Mouse (Mus musculus) heart, postnatal 4 days (tissue): ENCODE data around the gene Ifitm6. TPM values are rescaled to one million over a fixed set of nuclear protein-coding genes. Genes with fewer than 3 reads are reported as not detected.
"Not testable (repeated sequence)": the region's sequence is repeated elsewhere in the genome, so short reads cannot be mapped to it uniquely, and the experiment has no call there.

Experiments
- DNase-seq: peaks from one replicate; pipeline ENCODE4 v3.0.0; 2021
- total RNA-seq, 2 experiments: library from RNA; stranded (reverse); gene quantifications; 2 replicates each; pipeline ENCODE4 v1.2.3; 2021

Ifitm6 gene
- total RNA-seq, 2 experiments from 2014 or later = 0.56 TPM; not detected in 1

- DNase-seq = no peak
These were observed 23.3 kb upstream of the Ifitm6 start for GRCm38 (mm10) chr7:141040867-141041606.

- no peak for DNase-seq
These were observed 21.8 kb upstream of the Ifitm6 start for GRCm38 (mm10) chr7:141039386-141040107.

- no peak for DNase-seq
These were observed 20.6 kb upstream of the Ifitm6 start for GRCm38 (mm10) chr7:141038090-141039032.

GRCm38 (mm10) chr7:141036624-141037023, 18.9 kb upstream of the Ifitm6 start:
- not testable (repeated sequence) for DNase-seq

GRCm38 (mm10) chr7:141032458-141033167, 14.9 kb upstream of the Ifitm6 start:
- DNase-seq = no peak

GRCm38 (mm10) chr7:141030390-141030789, 12.7 kb upstream of the Ifitm6 start:
- DNase-seq = no peak

- DNase-seq = no peak
These were observed 11.1 kb upstream of the Ifitm6 start, which contains the start of gene Gm17387 for GRCm38 (mm10) chr7:141028831-141029230. Gene Gm17387, plus strand, starts transcription at chr7:141029131.

GRCm38 (mm10) chr7:141026740-141027098, 9.0 kb upstream of the Ifitm6 start:
- DNase-seq = no peak

- DNase-seq = no peak
These were observed 8.5 kb upstream of the Ifitm6 start for GRCm38 (mm10) chr7:141026097-141026739.

- DNase-seq = no peak
These were observed 7.4 kb upstream of the Ifitm6 start for GRCm38 (mm10) chr7:141024865-141025838.

- no peak for DNase-seq
These were observed 4.0 kb upstream of the Ifitm6 start for GRCm38 (mm10) chr7:141021489-141022449.

- no peak for DNase-seq
These were observed 1.3 kb upstream of the Ifitm6 start for GRCm38 (mm10) chr7:141019028-141019427.

GRCm38 (mm10) chr7:141016707-141017697, 722 bp downstream of the Ifitm6 start:
- DNase-seq = no peak

- DNase-seq = no peak
These were observed 6.4 kb downstream of the Ifitm6 start for GRCm38 (mm10) chr7:141011238-141011770.

- peak; percentile 62 for DNase-seq
These were observed 7.1 kb downstream of the Ifitm6 start, which contains the start of gene Ifitm3 for GRCm38 (mm10) chr7:141010593-141010992. Gene Ifitm3, minus strand, starts transcription at chr7:141010770.

GRCm38 (mm10) chr7:141009665-141010064, 8.1 kb downstream of the Ifitm6 start:
- no peak for DNase-seq

- peak; percentile 91 for DNase-seq
These were observed 8.6 kb downstream of the Ifitm6 start for GRCm38 (mm10) chr7:141008938-141009660.
